ENCODE assay signal across 10 mouse cellular contexts in genomic region chr12:76811006-76811405, GRCm38 (mm10). TPM values are rescaled to one million over a fixed set of nuclear protein-coding genes. Genes with fewer than 3 reads are reported as not detected.
"Had no signal": no experiment of that assay in that cellular context is flagged by ENCODE, and none has a peak within 500 bp of the region (broad histone marks: within the 10 kb centered on the region; RNA-seq: fewer than 3 reads in every experiment).

No protein-coding gene starts in this region.

- DNase-seq: kidney, postnatal 36 days; liver; liver, embryonic 13.5 days; liver, postnatal 0 days; lung, postnatal 36 days; retina, postnatal 1 day; right cerebral cortex, postnatal 14 days; thymus, postnatal 4 days had no signal

RNA-seq across cellular contexts. Expression of gene Rab15, which starts 11.7 kb away (rescaled TPM):
- total RNA-seq: monocyte, adult 5-6 weeks had no signal

RNA-seq across cellular contexts. Expression of gene Gpx2, which starts 15.7 kb away (rescaled TPM):
- total RNA-seq: megakaryocyte progenitor cell, adult 5-6 weeks; monocyte, adult 5-6 weeks had no signal
